Mouse (Mus musculus) megakaryocyte, embryonic 14.5 days (primary cell): ENCODE results near the gene Vangl2.

Source experiments
- FLI1 ChIP-seq: IDR thresholded peaks from 2 replicates; pipeline ENCODE4 v1.6.1; 2012; ENCODE audit warnings: low read length, inconsistent platforms, mixed read lengths
- GATA1 ChIP-seq: IDR thresholded peaks from 3 replicates; pipeline ENCODE4 v1.6.1; 2012; ENCODE audit warnings: mixed read lengths, low read length, inconsistent platforms, borderline replicate concordance

DNA sequence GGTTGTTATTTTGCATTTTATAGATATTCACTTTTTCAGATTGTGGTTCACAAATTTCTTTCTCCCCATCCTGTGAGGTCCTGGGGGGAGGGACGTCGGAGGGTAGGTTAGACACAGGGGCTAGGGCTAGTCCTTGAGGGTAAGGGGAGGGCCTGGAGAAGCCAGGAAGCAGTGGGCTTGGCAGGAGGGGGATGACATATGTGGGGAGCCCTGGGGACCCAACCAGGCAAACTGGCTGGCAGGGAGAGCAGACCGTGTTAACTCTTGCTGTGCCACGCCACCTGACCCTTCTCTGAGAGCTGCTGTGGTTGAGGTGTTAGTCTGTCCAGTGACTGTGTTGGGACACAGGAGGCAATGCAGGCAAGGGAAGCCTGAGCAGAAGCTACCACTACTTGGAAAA, 32.4 kb upstream of the Vangl2 start:
- TF ChIP-seq GATA1: no peak
- no peak for TF ChIP-seq FLI1
